Mouse (Mus musculus) lung, postnatal 0 days (tissue): ENCODE measurements around the gene Nabp1.

Experiments
- CTCF ChIP-seq: IDR thresholded peaks from 2 replicates; pipeline ENCODE4 v1.5.1; 2016; ENCODE audit warnings: antibody characterized with exemption, mild to moderate bottlenecking
- EP300 ChIP-seq: IDR thresholded peaks from 2 replicates; pipeline ENCODE4 v1.6.1; 2016; ENCODE audit warnings: antibody characterized with exemption, mild to moderate bottlenecking, control low read depth

GRCm38 (mm10) chr1:51479691-51480090 is 1.5 kb upstream of the Nabp1 start:
- no peak for TF ChIP-seq CTCF
- no peak for TF ChIP-seq EP300
